Mouse (Mus musculus) T-helper 17 cell (primary cell): Measurements from ENCODE around the gene Btg1.

Source experiments
- in situ Hi-C, 2 experiments: fragments of 300-600 bp; cut with MboI, MseI; formaldehyde crosslinking; loops; 1 replicate in 1 of 2; 2 replicates in 1 of 2; pipeline ENCODE4 v1.15.1; 2025; ENCODE audit warnings: high pct_unique_total_duplicates in 2 of 2

The Btg1 gene

DNA sequence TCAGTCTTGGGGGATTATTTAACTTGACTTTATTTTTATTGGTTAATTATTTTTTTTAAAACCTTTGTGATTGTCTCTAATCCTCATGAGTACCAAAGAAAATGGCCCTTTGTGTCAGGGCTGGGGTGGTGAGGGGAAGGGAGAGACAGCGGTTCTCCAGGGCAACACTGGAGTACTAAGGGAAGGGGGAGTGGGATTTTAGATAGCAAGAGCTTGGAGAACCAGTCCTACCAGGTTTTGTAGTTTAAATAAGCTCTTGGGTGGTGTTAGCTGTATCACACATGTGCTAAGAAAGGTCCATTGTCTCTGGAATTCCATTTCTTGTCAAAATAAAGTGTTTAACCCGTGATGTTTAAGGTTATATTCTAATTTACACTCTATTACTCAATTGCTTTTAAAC, 38.3 kb downstream of the Btg1 start:
- in situ Hi-C loops, result loop anchor here in 1 of 2 experiments (5.0 kb wide), 1 partner anchor 77 kb away; no protein-coding TSS in a partner anchor

DNA sequence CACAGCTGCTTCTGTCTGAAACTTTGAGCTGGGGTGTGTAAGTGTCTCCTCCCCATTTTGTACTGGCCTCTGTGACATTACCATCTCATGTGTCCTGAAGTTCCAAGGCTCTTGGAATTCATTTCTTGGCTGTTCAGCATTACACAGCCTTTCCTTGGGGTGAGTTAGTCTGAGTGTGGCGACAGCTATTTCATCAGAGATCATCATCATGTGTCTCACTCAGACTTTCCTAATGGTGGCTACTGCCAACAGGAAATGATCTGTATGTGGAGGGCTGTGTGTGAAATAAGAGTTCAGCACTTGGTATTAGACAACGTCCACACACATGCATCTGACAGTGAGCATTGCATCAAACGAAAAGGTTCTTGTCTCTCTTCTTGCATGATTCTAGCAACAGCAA, 39.4 kb downstream of the Btg1 start:
- in situ Hi-C loops, result loop anchor here in 1 of 2 experiments (5.0 kb wide), 1 partner anchor 76 kb away; no protein-coding TSS in a partner anchor

DNA sequence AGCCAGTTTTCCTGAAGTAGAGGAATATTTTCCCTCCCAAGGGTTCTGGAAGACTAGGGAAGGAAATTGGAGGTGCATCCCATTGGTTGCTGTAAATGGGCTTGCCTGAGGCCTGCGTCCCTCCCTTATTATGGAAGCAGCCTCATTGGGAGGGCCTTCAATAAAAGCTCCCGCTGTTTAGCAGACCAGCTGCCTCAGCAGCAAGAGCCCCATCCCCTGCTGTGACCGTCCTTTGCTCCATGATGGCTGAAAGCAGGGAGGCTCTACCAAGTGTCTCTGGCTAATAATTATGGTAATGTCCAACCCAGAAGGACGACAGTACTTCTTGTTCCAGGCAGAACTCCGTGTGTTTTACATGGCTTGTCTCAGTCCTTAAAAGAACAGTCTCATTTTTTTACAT, 42.1 kb downstream of the Btg1 start:
- in situ Hi-C loops, result loop anchor here in 1 of 2 experiments (5.0 kb wide), 1 partner anchor 73 kb away; no protein-coding TSS in a partner anchor

DNA sequence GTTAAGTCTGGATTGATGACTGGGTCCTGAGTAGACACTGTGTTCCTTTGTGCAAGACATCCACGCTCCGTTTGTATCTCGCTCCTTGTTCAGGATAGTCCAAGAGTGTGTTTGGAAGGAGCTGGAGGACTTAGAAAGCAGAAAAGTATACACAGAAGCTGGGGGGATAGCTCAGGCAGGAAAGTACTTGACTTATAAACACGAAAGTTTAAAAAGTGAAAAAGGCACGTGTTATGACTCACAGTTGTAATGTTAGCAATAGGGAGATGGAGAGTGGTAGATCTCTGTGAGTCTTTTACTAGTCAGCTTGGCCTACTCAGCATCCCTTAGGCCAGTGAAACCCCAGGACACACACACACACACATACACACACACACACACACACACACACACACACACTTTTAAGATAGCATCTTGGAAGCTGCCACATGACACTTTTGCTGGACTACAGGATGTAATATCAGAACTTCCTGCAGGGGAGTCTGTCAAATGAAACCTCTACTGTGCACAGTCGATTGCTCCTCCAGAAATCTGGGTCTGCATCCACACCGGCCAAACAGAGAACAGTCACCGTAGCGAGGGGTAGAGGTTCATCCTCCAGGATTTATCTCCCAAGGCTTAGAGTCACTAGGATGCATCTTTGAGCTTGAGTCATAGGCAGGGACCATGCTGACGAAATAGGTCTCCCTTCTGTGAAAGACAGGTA, 43.6 kb downstream of the Btg1 start:
- in situ Hi-C loops, result no loop called here

DNA sequence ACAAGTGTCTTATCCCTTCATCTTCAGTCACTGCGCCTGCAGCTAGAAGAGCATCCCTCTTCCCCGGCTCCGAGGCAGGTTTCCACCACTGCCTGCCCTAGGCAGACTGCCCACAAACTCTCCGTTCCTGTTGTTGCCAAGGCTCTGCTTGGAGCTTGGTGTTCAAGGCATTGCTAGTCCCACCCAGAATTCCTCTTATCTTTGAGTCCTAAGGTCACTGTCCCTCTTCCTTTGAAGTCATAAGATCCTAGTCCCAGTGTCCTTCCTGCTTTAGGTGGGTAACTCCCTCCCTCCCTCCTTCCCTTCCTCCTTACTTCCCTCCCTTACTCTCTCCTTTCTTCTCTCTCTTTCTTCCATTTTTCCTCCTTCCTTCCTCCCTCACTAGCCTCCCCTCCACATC, 46.2 kb downstream of the Btg1 start:
- in situ Hi-C loops, result no loop called here

DNA sequence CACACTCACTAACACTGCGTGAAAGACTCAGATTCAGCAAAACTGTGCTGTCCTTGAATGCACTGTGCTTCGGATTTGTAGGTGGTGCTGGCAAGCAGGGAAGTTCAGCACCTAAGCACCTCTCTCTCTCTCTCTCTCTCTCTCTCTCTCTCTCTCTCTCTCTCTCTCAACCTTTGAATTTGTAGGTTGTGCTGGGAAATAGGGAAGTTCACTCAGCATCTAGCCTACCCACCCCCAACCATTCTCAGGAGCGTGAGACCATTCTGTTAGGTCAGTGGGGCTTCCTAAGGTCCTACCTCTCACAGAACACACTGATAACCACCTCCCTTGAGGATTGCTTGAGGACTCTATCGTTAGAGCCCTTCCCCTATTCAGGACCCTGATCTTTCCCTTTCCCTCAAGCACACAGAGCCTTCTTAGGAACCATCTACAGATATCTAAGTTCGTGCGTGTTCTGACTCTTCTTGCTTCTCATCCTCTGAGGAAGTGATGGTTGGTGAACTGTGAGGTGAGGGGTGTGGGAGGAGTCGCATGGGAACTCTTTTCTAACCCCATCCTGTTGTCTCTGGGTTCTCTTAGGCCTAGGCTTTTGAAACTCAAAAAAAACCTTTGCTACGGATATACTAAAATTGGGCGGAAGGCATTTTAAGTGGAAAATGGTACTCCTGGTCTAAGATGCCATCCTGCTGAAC, 47.1 kb downstream of the Btg1 start:
- in situ Hi-C loops, result no loop called here
